Mouse (Mus musculus) kidney, adult 2 months (tissue): ENCODE results near the gene Nfkbil1. TPM values are rescaled to one million over a fixed set of nuclear protein-coding genes. Genes with fewer than 3 reads are reported as not detected.
A peak's percentile ranks its signal among the peaks of the same experiment; 100 is the strongest.

Source experiments
- DNase-seq: peaks from one replicate; pipeline ENCODE4 v3.0.0; 2021
- H3K27ac ChIP-seq: fragments of 200-500 bp; 2 replicates; pipeline ENCODE4 v1.5.1; 2012; ENCODE audit warnings: low read depth, low read length, control low read depth, inconsistent platforms; ENCODE audit not compliant: insufficient read depth
- H3K27me3 ChIP-seq: fragments of 200-500 bp; replicated peaks from 2 replicates; pipeline ENCODE4 v1.6.1; 2012; ENCODE audit warnings: mild to moderate bottlenecking, moderate library complexity, low read length, inconsistent platforms; ENCODE audit not compliant: control insufficient read depth, insufficient read depth
- H3K36me3 ChIP-seq: fragments of 200-500 bp; 2 replicates; pipeline ENCODE4 v1.6.1; 2012; ENCODE audit warnings: mild to moderate bottlenecking, moderate library complexity, low read length, inconsistent platforms; ENCODE audit not compliant: control insufficient read depth, insufficient read depth
- H3K4me1 ChIP-seq: fragments of 200-500 bp; 2 replicates; pipeline ENCODE4 v1.6.1; 2011; ENCODE audit warnings: low read length; ENCODE audit not compliant: control insufficient read depth, insufficient read depth
- H3K4me3 ChIP-seq: fragments of 200-500 bp; 2 replicates; pipeline ENCODE4 v1.5.1; 2011; ENCODE audit warnings: mild to moderate bottlenecking, low read depth, low read length, control low read depth; ENCODE audit not compliant: insufficient read depth
- CTCF ChIP-seq: fragments of 200-500 bp; conservative IDR thresholded peaks from 2 replicates; pipeline ENCODE4 v1.5.1; 2011; ENCODE audit warnings: low read depth, mild to moderate bottlenecking, control low read depth, low read length, moderate library complexity, mixed read lengths; ENCODE audit not compliant: insufficient read depth, insufficient read length
- POLR2A ChIP-seq: fragments of 200-500 bp; IDR thresholded peaks from one replicate; pipeline ENCODE4 v1.6.1; 2011; ENCODE audit warnings: low read depth, low read length, control low read depth
- WGBS: fragments of 180-500 bp; shearing (Covaris S2); methylation state at CpG from one replicate; pipeline ENCODE4 v1.1.7; 2018; 5-methylcytosine and 5-hydroxymethylcytosine counted together
- polyA plus RNA-seq: library from polyadenylated mRNA; depleted of rRNA; stranded (reverse); fragments of >200 nt; gene quantifications from 2 replicates; pipeline ENCODE4 v1.2.3, GENCODE M21; 2012

The Nfkbil1 gene
- polyA plus RNA-seq, 1 experiment, result 11.7 TPM

- peaks cover 14% of the 10 kb centered on the region for H3K36me3 ChIP-seq
- H3K27me3 ChIP-seq, result no peaks in the 10 kb centered on the region
- H3K4me3 ChIP-seq, result no peak overlapping the region
- WGBS, result 77% methylated on average over 14 of the region's 14 CpGs
- no peak overlapping the region for H3K27ac ChIP-seq
- TF ChIP-seq CTCF (no peak), POLR2A (no peak)
- H3K4me1 ChIP-seq, result peaks cover 13% of the 10 kb centered on the region; the same call in 1 of the 2 replicates
- no peak for DNase-seq
These were observed 13.4 kb upstream of the Nfkbil1 start for GRCm38 (mm10) chr17:35248986-35249385.

- H3K4me3 ChIP-seq, result no peak overlapping the region
- no peak for TF ChIP-seq CTCF
- TF ChIP-seq POLR2A, result no peak
- H3K36me3 ChIP-seq, result peaks cover 17% of the 10 kb centered on the region
- peak; percentile 54 for DNase-seq
- H3K27ac ChIP-seq, result no peak overlapping the region
- WGBS, result 51% methylated on average over 7 of the region's 7 CpGs
- H3K4me1 ChIP-seq, result peaks cover 13% of the 10 kb centered on the region; the same call in 1 of the 2 replicates
- H3K27me3 ChIP-seq, result no peaks in the 10 kb centered on the region
These were observed 11.6 kb upstream of the Nfkbil1 start for GRCm38 (mm10) chr17:35247144-35247543.

DNA sequence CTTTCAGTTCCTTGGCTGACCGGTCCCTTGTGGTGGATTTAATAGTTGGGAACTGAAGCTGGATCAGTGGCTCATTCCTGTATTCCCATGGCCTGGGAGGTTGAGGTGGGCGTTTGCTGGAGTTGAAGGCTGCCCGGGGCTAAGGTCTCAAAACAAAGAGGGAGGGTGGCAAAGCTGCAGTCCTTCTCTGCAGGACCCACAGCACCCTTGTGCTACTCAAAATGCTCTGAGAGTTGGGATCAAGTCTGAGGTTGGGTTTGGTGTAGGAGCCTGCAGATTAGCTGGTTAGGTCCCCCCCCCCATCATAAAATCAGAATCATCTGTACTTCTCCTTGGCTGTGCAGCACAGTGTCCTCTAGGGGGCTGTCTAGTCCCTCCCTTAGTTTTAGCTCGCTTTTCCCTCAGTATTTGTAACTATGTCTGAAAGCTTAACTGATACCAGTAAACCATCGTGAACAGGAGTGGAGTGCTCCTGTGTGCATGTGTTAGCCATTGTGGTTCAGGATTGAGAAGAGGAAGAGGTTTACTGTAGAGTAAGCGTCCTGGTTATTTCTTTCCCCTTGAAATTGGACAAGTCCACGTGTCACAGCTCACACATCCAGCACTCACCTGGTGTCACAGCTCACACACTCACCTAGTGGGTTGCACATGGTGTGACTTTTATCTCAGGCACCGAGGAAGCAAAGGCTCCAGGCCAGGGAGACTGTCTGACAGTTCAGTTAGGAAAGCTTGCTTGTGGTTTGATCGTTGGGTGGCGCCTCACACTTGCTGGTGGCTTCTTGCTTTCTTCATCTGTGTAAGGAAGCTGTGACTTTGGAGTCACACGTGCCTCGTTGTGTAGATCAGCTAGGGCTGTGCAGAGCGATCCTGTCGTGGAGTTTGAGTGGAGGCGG, 10.4 kb upstream of the Nfkbil1 start:
- Histone ChIP-seq H3K4me1 (peaks cover 13% of the 10 kb centered on the region; the same call in 1 of the 2 replicates), H3K36me3 (peaks cover 15% of the 10 kb centered on the region), H3K4me3 (no peak overlapping the region), H3K27me3 (no peaks in the 10 kb centered on the region), H3K27ac (no peak overlapping the region)
- 61% methylated on average over 15 of the region's 15 CpGs for WGBS
- TF ChIP-seq POLR2A (no peak), CTCF (peak; percentile 44)
- DNase-seq, result no peak

GRCm38 (mm10) chr17:35244999-35245398, 9.4 kb upstream of the Nfkbil1 start:
- H3K36me3 ChIP-seq, result peaks cover 12% of the 10 kb centered on the region
- no peak overlapping the region for H3K4me3 ChIP-seq
- no peaks in the 10 kb centered on the region for H3K27me3 ChIP-seq
- 17% methylated on average over 2 of the region's 2 CpGs for WGBS
- TF ChIP-seq CTCF, result no peak
- TF ChIP-seq POLR2A, result no peak
- peak overlapping the region; percentile 16; the same call in 1 of the 2 replicates for H3K27ac ChIP-seq
- peaks cover 17% of the 10 kb centered on the region; the same call in 1 of the 2 replicates for H3K4me1 ChIP-seq
- peak; percentile 61 for DNase-seq

DNA sequence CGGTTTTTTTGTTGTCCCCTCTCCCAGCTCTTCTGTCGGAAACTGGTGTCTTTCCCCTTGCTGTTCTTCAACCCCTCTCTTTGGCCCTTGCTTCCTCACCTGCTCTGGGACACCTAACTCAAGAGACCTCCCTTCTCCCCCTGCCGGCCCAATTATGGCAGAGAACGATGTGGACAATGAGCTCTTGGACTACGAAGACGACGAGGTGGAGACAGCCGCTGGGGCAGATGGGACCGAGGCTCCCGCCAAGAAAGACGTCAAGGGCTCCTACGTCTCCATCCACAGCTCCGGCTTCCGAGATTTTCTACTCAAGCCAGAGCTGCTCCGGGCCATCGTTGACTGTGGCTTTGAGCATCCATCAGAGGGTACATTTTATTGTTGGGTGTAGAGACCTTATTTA, 7.5 kb upstream of the Nfkbil1 start:
- WGBS, result 1% methylated on average over 16 of the region's 16 CpGs
- TF ChIP-seq CTCF (no peak), POLR2A (no peak)
- Histone ChIP-seq H3K27me3 (no peaks in the 10 kb centered on the region), H3K4me3 (peak overlapping the region; percentile 58), H3K4me1 (peaks cover 17% of the 10 kb centered on the region; the same call in 1 of the 2 replicates), H3K27ac (peak overlapping the region; percentile 97; the same call in 1 of the 2 replicates), H3K36me3 (peaks cover 9% of the 10 kb centered on the region)
- DNase-seq, result peak; percentile 62

DNA sequence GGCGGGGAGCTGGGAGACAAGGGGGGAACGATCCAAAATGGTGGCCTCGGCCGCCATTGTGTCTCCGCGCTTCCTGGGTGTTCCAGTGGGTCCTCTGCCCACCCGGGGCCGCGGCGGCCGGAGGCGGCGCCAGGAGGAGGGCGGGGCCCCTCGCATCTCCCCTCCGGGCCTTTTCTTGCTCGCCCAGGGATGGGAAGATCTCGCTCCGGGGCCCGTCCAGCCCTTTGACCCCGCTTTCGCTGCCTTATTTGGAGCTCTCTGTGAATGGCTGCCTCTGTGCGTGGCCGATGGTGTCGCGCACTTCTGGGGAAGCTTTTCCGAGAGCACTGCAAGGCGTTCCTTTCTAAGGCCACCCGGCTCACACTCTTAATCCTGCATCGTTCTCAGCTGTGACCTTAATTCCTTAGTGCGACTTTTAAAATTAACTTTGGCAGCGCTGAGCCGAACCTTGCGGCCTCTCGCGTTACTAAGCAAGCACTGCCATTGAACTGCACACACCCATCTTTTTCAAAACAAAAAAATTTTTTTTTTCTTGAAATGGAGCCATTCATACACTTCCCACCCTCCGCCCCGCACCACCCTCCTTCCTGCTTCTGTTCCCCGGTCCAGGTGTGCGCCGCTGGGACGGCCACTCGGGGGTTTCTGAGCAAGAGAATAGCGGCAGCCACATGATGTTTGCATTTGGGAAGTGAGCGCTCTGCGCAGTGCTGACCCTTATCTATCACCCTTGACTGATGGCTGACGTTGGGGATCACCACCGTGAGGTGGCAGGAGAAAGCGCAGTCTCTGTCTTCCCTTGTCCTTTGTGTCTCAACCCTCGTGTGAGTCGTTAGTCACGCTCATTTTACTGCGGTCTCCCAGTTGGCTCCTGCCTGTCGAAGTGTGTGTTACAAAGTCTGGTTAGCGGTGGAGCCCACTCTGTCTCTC, 6.7 kb upstream of the Nfkbil1 start:
- Histone ChIP-seq H3K27me3 (no peaks in the 10 kb centered on the region), H3K4me3 (peak overlapping the region; percentile 58), H3K27ac (peak overlapping the region; percentile 97), H3K36me3 (peaks cover 8% of the 10 kb centered on the region), H3K4me1 (peaks cover 17% of the 10 kb centered on the region; the same call in 1 of the 2 replicates)
- TF ChIP-seq CTCF (peak; percentile 16; the same call in 1 of the 2 replicates), POLR2A (peak; percentile 31)
- peak; percentile 89 for DNase-seq
- under 1% methylated on average over 55 of the region's 55 CpGs for WGBS
